Mouse (Mus musculus) embryonic fibroblast, embryonic 13.5 days (primary cell): ENCODE data around the gene Cables2.

ENCODE experiments used
- CTCF ChIP-seq: IDR thresholded peaks from 2 replicates; pipeline ENCODE4 v1.5.1; 2011; ENCODE audit warnings: mild to moderate bottlenecking, control low read depth, low read length, moderate library complexity, borderline replicate concordance; ENCODE audit not compliant: insufficient read depth
- POLR2A ChIP-seq: IDR thresholded peaks from 2 replicates; pipeline ENCODE4 v1.6.1; 2011; ENCODE audit warnings: low read depth, mild to moderate bottlenecking, control low read depth, low read length, moderate library complexity

DNA sequence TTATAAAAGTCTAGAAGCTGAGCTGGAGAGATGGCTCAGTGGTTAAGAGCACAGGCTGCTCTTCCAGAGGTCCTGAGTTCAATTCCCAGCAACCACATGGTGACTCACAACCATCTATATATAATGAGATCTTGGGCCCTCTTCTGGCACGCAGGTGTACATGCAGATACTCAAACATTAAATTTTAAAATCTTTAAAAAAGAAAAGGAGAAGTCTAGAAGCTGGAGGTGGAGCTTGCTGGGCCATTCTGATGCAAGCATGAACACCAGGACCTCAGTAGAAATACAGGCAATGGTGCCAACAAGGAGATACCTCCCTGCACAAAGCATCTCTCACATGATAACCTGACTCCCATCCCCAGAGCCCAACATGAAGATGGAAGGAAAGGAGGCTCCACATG is 64.3 kb downstream of the Cables2 start:
- TF ChIP-seq CTCF = no peak
- TF ChIP-seq POLR2A = no peak
